In the genomic region with DNA sequence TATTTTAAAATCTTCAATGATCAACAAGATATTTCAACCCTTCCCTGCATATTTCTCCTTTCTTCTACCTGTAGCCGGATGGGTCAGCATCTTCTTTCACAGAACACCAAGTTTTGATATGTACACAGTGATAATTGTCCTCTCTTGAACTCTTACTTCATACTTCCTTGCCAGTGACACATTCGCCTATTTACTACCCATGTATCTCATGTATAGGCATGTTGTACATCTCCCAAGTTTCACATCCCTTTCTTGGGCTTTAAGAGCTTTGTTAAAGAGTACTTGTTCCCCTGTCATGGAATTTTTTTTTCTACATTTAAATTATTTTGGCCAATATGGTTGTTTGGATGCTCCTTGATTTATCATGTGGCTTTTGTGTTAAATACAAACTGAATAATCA, we compare ENCODE assay signal across 11 mouse cellular contexts.
"Had no signal": no experiment of that assay in that cellular context is flagged by ENCODE, and none has a peak within 500 bp of the region (broad histone marks: within the 10 kb centered on the region; RNA-seq: fewer than 3 reads in every experiment).

No protein-coding gene starts in this region.

- DNase-seq: retina, postnatal 1 day; right cerebral cortex, adult 18-20 months; right cerebral cortex, postnatal 14 days; right cerebral cortex, postnatal 25 days; right cerebral cortex, postnatal 4 days; thymus, adult 18-20 months; thymus, adult 2 months; thymus, postnatal 14 days; thymus, postnatal 25 days; thymus, postnatal 36 days; thymus, postnatal 4 days had no signal
